Mouse (Mus musculus): ENCODE results near the gene Jag2.

Jag2 gene

GRCm38 (mm10) chr12:112940710-112941109 lies 11.1 kb upstream of the Jag2 start:
- no peak for DNase-seq

GRCm38 (mm10) chr12:112940238-112940637 lies 10.7 kb upstream of the Jag2 start:
- no peak for DNase-seq

DNA sequence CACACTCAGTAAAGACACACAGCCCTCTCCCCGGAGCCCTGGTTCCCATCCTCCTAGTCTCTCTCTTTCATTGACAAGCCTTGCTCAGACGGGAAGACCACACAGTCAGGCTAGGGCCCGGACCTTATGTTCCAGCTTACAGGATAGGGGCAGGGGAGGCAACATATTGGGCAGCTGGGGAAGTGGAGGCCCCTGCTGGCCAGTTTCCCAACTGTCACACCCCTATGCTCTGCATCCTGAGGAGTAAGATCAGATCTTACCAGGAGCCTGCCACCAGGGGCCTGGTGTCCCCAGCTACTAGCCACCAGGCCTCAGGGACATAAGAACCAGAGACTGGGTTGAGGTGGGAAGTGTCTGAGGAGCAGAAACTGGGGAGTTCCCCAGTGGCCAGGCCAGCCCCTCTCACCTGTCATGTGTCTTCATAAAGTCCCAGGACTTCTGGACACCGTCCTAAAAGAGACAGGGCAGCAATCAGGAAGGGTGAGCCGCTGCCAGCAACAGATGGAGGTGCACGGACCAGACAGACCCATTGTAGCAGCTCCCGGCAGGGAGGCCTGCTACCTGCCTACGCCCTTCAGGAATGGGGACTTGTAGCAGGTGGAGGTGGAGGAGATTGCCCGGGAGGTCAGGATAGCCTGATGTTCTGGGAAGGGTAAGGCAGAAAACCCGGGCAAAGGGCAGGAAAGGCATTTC lies 9.4 kb upstream of the Jag2 start:
- DNase-seq, result no peak

- no peak for DNase-seq
These were observed 8.8 kb upstream of the Jag2 start for GRCm38 (mm10) chr12:112938366-112938765.

- peak in 1 of 2 experiments; percentile 51 for DNase-seq
These were observed 8.3 kb upstream of the Jag2 start for GRCm38 (mm10) chr12:112937906-112938305.

- no peak for DNase-seq
These were observed 3.1 kb upstream of the Jag2 start for GRCm38 (mm10) chr12:112932647-112933046.

- DNase-seq, result peak in 1 of 2 experiments; percentile 48
These were observed 955 bp downstream of the Jag2 start for GRCm38 (mm10) chr12:112928401-112929241.

DNA sequence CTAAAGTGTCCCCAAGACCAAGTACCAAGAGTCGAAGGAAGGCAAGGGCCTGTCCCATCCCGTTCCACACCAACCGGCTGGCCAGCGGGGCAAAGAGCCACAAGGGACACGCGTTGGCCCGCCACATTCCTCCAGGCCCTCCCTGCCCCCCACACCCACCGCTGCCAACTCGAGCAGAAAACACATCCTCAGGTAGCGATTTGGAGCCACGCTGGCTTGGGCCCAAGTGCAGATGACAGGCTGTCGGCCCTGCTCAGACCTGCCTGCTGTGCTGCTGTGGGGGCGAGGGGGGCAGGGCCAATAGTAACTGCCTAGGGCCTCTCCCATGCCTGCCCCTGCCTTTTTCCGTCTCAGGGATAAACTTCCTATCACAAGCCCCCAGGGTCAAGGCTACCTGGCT lies 2.3 kb downstream of the Jag2 start:
- DNase-seq, result no peak

DNA sequence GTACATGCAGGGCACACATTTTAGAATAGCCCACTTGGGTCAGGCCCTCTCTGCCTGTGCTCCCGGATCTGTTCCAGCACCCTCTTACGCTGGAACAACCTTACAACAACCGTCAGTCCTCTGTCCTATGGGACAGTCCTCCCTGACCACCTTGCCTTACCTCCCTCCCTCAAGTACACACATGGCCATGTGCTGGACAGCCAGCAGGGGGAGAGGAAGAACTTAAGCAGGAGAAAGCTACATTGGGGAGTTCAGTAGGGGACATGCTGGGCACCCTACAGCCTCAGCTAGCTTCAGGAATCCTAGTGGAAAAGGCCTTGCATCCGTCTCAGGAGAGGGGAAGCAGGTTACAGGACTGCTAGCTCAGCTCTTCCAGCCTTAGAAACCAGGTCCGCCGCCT lies 3.6 kb downstream of the Jag2 start:
- no peak for DNase-seq

GRCm38 (mm10) chr12:112922541-112922940 lies 7.0 kb downstream of the Jag2 start:
- no peak for DNase-seq

- DNase-seq, result no peak
These were observed 8.1 kb downstream of the Jag2 start for GRCm38 (mm10) chr12:112921518-112921917.

DNA sequence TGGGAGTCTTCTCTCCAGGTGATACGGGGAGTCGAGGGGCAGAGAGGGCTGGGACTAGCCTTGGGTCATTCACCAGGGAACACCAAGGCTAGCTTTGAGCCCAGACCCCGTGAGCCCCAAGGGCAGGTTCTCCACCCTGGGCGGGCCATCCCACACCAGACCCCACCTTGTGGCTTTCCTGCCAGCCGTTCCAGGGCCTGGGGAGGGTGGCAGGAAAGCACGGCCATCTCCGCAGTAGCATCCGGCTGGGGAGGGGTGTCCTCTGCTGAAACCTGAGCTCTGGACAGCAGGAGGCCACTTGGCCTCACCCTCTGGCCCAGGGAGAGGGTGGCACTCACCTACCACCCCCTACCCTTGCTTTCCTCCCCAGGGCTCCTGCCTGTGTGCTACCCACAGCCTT lies 11.7 kb downstream of the Jag2 start:
- DNase-seq, result no peak

DNA sequence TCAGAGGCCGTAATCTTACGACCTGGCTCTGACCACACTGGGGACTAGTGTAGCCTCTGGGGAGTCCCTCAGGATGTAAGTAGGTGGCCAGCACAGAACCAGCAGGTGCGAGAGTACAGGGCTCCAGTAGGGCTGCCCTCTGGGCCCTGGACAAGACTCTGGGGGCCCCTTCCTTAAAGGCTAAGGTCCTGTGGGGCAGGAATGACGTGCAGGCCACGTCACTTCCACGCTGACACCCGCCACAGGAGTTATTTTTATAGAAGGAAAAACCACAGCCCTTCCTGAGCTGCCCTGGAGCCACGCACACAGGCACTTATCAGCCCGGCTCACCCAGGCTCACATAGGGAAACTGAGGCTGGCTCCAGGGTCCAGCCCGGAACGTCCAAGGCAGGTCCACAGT lies 12.1 kb downstream of the Jag2 start:
- DNase-seq, result no peak

GRCm38 (mm10) chr12:112916698-112917400 lies 12.7 kb downstream of the Jag2 start:
- no peak for DNase-seq

GRCm38 (mm10) chr12:112915587-112915986 lies 14.0 kb downstream of the Jag2 start:
- DNase-seq, result no peak

GRCm38 (mm10) chr12:112914527-112914926 lies 15.0 kb downstream of the Jag2 start:
- DNase-seq, result peak; percentile 66 to 79

DNA sequence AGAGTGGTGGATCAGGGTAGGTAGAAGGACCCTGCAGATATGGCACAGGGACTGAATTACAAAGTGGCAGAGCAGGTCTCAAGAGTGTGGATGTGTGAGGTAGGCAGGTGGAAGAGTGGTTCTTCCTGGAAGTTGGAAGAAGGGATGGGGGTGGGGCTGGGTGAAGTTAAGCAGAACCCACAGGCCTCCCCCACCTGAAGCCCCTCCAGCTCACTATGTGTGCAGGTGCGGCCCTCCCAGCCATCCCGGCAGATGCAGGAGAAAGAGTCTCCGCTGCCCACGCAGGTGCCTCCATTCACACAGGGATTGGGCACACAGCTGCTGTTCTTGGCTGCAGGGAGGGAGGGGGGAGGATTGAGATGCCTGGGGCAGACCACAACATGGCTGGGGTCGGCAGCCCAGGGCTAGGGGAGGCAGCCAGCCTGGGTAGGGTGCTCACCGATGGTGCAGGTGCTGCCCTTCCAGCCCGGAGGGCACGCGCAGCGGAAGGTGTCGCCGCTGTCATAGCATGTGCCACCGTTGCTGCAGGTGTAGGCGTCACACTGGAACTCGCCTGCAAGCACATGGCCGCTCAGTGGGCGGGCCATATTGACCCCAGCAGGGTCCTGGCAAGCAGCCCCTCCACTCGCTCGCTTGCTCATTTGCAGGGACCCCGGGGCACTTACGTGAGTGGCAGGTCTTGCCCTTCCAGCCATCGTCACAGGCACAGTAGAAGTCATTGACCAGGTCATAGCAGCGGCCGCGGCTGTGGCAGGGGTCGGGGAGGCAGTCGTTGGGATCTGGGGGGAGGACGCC lies 16.4 kb downstream of the Jag2 start:
- peak in 1 of 2 experiments; percentile 42 for DNase-seq

DNA sequence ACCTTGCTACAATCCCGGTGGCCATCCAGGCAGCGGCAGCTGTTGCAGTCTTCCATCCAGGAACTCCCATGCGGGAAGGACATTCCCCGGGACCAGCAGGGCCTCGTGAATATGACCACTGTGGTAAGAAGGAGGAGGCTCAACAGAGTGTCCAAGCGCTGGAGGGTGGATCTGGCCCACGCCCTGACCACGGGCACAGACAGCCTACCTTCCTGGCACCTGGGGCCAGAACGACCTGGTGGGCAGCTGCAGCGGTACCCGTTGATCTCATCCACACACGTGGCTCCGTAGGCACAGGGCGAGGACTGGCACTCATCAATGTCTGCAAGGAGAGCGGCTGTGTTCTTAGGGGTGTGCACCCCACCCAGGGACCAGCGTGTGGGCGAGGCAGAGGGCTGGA lies 17.9 kb downstream of the Jag2 start:
- DNase-seq, result no peak

DNA sequence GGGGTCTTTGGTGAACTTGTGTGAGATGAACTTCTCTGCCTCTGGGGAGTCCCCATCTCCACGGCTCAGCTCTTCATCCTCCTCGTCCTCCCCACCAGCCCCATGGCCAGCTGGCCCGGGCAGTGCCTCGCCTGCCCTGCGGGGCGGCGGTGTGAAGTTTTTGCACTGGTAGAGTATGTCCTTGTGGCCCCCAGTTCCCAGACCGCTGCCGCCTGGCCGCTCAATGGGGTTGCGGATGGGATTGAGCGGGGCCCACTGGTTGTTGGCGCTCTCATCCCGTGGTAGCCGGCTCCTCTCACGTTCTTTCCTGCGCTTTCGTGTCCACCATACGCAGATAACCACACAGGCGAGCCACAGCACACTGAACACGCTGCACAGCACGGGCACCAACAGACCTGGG lies 20.6 kb downstream of the Jag2 start:
- no peak for DNase-seq

DNA sequence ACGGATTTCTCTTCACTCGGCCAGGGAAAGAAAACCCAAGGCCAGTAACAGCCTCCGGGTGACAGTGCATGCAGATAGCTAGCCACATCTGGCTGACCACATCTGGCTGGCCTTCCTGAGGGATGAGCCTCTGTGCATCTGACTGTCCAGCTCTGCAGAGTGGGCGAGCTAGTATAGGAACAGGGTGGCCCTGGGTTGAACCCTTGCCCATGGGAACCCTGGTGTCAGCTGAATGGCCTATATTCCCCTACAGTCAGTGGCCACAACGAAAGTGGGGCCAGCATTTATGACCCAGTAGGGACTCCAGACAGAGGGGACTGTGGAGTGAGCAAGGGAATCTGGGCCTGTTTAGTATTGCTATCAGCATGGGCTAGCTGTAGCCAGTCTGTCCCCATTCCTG lies 24.6 kb downstream of the Jag2 start:
- DNase-seq, result no peak

DNA sequence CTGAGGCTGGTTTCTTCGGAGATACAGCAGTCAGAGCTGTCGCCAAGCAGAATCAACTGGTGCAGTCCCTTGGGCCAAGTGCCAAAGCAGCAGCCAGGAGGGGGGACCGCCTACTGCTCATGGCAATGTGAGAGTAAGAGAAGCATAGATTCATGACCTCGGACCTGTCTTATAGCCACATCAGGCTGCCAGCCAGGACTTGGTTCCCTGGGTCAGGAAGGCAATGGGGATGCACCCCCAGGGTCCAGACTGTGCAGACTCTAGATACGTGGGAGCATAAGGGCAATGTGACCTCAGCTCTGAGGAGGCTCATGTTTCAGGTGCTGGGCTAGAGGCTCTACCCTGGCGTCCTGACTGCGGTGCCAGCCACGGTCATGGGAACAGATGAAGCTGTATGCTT lies 25.6 kb downstream of the Jag2 start:
- no peak for DNase-seq

DNA sequence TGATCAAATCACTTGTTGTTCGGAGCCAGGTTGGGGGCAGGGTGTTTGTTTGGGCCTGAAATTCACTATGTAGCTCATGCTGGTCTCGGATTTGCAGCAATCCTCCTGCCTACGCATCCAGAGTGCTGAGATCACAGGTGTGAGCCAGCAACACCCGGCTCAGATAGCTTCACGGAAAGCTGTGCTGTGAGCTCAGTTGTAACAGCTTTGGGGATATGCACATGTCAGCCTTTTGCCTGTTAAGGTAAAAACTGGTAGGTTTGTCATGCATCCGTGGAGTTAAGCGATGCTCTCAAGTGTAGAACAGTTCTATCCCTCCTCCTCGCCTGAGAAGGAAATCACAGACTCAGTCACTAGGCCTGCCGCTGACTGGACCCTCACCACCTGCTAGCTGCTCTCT lies 28.9 kb downstream of the Jag2 start:
- DNase-seq, result no peak

DNA sequence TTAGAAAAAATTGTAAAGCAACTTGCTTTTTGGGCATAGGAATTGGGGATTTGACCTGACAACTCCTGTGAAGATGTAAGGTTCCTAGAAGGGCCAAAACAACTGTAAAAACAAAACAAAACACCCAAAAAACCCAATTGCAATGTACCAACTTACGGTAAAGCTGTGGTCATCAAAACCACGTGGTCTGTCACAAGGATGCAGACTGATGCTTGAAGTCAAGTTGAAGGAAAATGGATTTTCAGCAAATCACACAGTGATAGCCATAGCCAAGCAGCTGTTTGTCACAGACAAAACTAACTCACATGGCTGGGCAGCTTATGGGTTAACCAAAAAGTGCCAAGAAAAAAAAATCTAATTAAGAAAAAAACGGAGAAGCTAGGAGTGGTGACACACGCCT lies 30.6 kb downstream of the Jag2 start:
- no peak for DNase-seq

Measured in thymus, postnatal 36 days (tissue).